14 mouse cellular contexts compared by ENCODE assay signal in genomic region chr5:122708819-122709218, GRCm38 (mm10). TPM values are rescaled to one million over a fixed set of nuclear protein-coding genes. Genes with fewer than 3 reads are reported as not detected.
DNase-seq lines count a peak whose midpoint lies in the region; ATAC-seq lines count a peak whose summit lies in the region.
"Had no signal": no experiment of that assay in that cellular context is flagged by ENCODE, and none has a peak within 500 bp of the region (broad histone marks: within the 10 kb centered on the region; RNA-seq: fewer than 3 reads in every experiment).

No protein-coding gene starts in this region.

- no peak for ATAC-seq in heart, embryonic 12.5 days (ENCODE audit: insufficient number of reproducible peaks, low FRiP score)
- ATAC-seq in limb, embryonic 15.5 days (ENCODE audit: insufficient number of reproducible peaks, low FRiP score, low TSS enrichment, low read depth): no peak
- ATAC-seq in megakaryocyte progenitor cell, adult 5-6 weeks (replicated peaks; ENCODE audit: poor library complexity): peak; percentile 52
- no peak for ATAC-seq in frontal cortex, adult (ENCODE audit: low TSS enrichment)
- ATAC-seq: forebrain, embryonic 16.5 days had no signal

- H3K4me3 ChIP-seq in heart, embryonic 12.5 days: no peak overlapping the region
- peak overlapping the region; percentile 67; the same call in 1 of the 2 replicates for H3K4me3 ChIP-seq in limb, embryonic 15.5 days
- H3K4me3 ChIP-seq in limb, embryonic 10.5 days: no peak overlapping the region

- intact Hi-C loops in heart, postnatal 36 days (cut with DNase I): loop anchor here (5.0 kb wide), 1 partner anchor 207 kb away; the partner anchor contains the start of gene Atp2a2

- H3K27me3 ChIP-seq in heart, embryonic 12.5 days (replicated peaks): no peaks in the 10 kb centered on the region
- no peaks in the 10 kb centered on the region for H3K27me3 ChIP-seq in limb, embryonic 15.5 days
- 0 out of 2 replicates have a peak, but pooled peaks cover 3% of the 10 kb centered on the region for H3K27me3 ChIP-seq in limb, embryonic 10.5 days (ENCODE audit: low read depth, poor library complexity, severe bottlenecking)

- peak overlapping the region; percentile 80 for H3K4me2 ChIP-seq in heart, embryonic 12.5 days
- no peak overlapping the region for H3K4me2 ChIP-seq in limb, embryonic 15.5 days

- H3K27ac ChIP-seq in heart, embryonic 12.5 days (ENCODE audit: poor library complexity, severe bottlenecking): peak overlapping the region; percentile 21; the same call in 1 of the 2 replicates
- H3K27ac ChIP-seq in limb, embryonic 15.5 days: no peak overlapping the region
- H3K27ac ChIP-seq in limb, embryonic 10.5 days: no peak overlapping the region

- H3K36me3 ChIP-seq in heart, embryonic 12.5 days: no peaks in the 10 kb centered on the region
- H3K36me3 ChIP-seq in limb, embryonic 15.5 days: no peaks in the 10 kb centered on the region
- H3K36me3 ChIP-seq in limb, embryonic 10.5 days: no peaks in the 10 kb centered on the region
- H3K36me3 ChIP-seq: hindbrain, embryonic 10.5 days had no signal

- 35% methylated on average over 6 of the region's 6 CpGs for WGBS in heart, embryonic 12.5 days
- WGBS in limb, embryonic 15.5 days: 57% methylated on average over 6 of the region's 6 CpGs
- 68% methylated on average over 6 of the region's 6 CpGs for WGBS in limb, embryonic 10.5 days

- peaks cover 20% of the 10 kb centered on the region for H3K4me1 ChIP-seq in heart, embryonic 12.5 days (replicated peaks)
- H3K4me1 ChIP-seq in limb, embryonic 15.5 days: peaks cover 14% of the 10 kb centered on the region
- H3K4me1 ChIP-seq in limb, embryonic 10.5 days: peaks cover 18% of the 10 kb centered on the region

- no peak for DNase-seq in heart, postnatal 36 days
- no peak for DNase-seq in limb, embryonic 10.5 days (ENCODE audit: low spot score)
- peak; percentile 41 for DNase-seq in c-Kit-positive CD71-positive TER-119-negative erythroid progenitor cells, embryonic 14.5 days (ENCODE audit: low read depth)
- DNase-seq in cerebellum, postnatal 36 days: no peak
- DNase-seq: cerebellum, adult 2 months; gastrocnemius, postnatal 14 days; kidney, adult 18-20 months; right cerebral cortex, adult 18-20 months had no signal

- no peaks in the 10 kb centered on the region for H3K9me3 ChIP-seq in heart, embryonic 12.5 days (replicated peaks)
- no peaks in the 10 kb centered on the region for H3K9me3 ChIP-seq in limb, embryonic 15.5 days
- H3K9me3 ChIP-seq in limb, embryonic 10.5 days (replicated peaks): no peaks in the 10 kb centered on the region

- H3K9ac ChIP-seq in heart, embryonic 12.5 days: no peak overlapping the region
- H3K9ac ChIP-seq in limb, embryonic 15.5 days: no peak overlapping the region

RNA-seq across cellular contexts. Expression of gene P2rx4, which starts 1.5 kb away (rescaled TPM):
- 15.6 and 17.5 TPM in 2 replicates for polyA plus RNA-seq in heart, embryonic 12.5 days (2016; fragmentation: Nextera tagmentation; extraction: Ambion mirVana)
- total RNA-seq in heart, postnatal 36 days (2021): 10 to 100 TPM; 18.9 to 20.5 TPM
- polyA plus RNA-seq in limb, embryonic 15.5 days (2015; fragmentation: Nextera tagmentation; extraction: Ambion mirVana): 23.1 and 27.8 TPM in 2 replicates
- polyA plus RNA-seq in limb, embryonic 10.5 days (2016; fragmentation: Nextera tagmentation; extraction: Ambion mirVana): 3.5 and 4.1 TPM in 2 replicates
- 15.6 and 18.1 TPM in 2 replicates for total RNA-seq in megakaryocyte progenitor cell, adult 5-6 weeks (2015)
- total RNA-seq in megakaryocyte progenitor cell, adult 5-6 weeks (2017): 10.5 and 13.5 TPM in 2 replicates
